Mouse (Mus musculus) heart, adult 8-10 months (tissue): ENCODE data around the gene Olfr555. TPM values are rescaled to one million over a fixed set of nuclear protein-coding genes. Genes with fewer than 3 reads are reported as not detected.
"Not testable (repeated sequence)": the region's sequence is repeated elsewhere in the genome, so short reads cannot be mapped to it uniquely, and the experiment has no call there.

ENCODE experiments used
- DNase-seq: peaks from one replicate; pipeline ENCODE4 v3.0.0; 2022; ENCODE audit warnings: low spot score
- total RNA-seq, 4 experiments: library from RNA; stranded (reverse); gene quantifications; 2 replicates each; pipeline ENCODE4 v1.2.4; 2022

The Olfr555 gene
- not detected for total RNA-seq

DNA sequence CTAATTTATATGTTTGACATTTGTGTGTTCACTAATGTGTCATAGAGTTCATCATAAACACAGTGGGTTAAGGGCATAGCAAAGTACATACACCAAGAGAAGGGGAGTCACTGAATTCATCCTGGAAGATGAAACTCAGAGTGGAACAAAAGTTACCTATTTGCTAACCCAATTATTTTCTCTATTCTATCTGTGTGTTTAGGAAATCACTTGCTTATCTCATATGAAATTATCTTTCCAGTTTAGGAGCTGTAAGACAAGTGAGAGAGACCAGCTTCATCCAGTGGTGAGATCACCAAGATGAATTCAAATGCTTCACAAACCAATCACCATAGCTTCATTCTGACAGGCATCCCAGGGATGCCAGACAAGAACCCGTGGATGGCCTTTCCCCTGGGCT lies at the start of gene Olfr555:
Gene Olfr555, plus strand, starts transcription at position 301 of the 400 bp plus-strand sequence.
- no peak for DNase-seq

DNA sequence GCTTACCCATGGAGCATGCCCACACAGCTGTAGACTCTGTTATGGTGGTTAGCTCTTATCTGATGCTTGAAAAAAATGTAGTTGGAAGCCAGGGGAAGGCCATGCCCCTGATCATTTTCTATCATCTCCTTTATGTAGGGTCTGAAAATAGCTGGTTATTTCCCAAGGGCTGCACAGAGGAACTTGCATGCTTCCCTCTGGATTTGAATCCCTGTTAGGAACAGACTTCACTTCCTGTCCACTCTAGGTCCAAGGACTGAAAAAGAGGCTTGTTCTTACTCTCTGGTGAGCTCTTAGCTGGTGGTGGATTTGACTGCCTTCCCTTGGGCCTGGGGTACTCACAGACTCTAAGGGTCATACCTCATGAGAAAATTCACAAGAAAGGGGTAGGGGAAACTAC lies 40.5 kb upstream of the Olfr555 start, which contains the start of gene Olfr553:
Gene Olfr553, minus strand, starts transcription at position 101 of the 400 bp plus-strand sequence.
- DNase-seq, result no peak

GRCm38 (mm10) chr7:102619608-102620007 lies 39.0 kb upstream of the Olfr555 start:
- DNase-seq, result peak; percentile 7

DNA sequence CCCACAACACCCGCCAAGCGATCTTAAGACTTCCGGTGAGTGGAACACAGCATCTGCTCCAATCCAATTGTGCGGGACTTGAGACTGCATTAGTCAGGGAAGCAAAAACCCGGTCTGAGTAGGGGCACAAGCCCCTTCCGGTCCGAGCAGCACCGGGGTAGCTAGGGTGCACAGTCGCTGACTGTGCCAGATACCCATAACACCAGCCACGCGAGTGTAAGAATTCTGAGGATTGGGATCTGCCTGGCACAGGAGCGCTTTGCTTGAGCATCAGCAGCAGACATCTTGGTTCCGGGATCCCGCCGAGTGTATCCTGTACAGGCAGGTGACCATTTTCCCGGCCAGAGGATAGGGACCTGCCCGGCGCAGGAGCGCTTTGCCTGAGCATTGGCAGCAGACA lies 38.3 kb upstream of the Olfr555 start:
- DNase-seq, result not testable (repeated sequence)

- peak; percentile 65 for DNase-seq
These were observed 22.0 kb upstream of the Olfr555 start for GRCm38 (mm10) chr7:102636665-102637064.

- no peak for DNase-seq
These were observed 20.5 kb upstream of the Olfr555 start, which contains the start of gene Olfr554 for GRCm38 (mm10) chr7:102638132-102638531. Gene Olfr554 (plus strand): TSS chr7:102638432.

DNA sequence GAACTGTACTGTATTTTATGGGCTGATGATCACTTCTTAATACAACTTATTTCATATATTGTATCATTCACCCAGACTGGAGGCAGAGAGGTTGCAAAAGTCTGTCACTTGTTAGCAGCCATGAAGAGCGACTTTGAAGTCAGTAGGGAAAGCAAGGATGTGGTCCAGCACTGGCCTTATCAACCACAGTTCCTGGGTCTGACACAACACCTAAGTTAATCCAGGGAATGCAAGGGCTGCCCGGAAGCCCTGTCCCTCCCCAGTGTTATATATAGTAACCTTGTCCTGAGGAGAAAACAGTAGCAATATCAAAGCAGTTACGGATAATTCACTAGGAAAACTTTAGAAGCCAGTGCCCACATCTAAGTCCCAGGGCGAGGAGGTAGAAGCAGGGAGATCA lies 13.7 kb upstream of the Olfr555 start:
- DNase-seq, result not testable (repeated sequence)

- no peak for DNase-seq
These were observed 6.0 kb downstream of the Olfr555 start, which contains the start of gene Olfr556 for GRCm38 (mm10) chr7:102664599-102664998. Gene Olfr556 (plus strand): TSS chr7:102664899.

DNA sequence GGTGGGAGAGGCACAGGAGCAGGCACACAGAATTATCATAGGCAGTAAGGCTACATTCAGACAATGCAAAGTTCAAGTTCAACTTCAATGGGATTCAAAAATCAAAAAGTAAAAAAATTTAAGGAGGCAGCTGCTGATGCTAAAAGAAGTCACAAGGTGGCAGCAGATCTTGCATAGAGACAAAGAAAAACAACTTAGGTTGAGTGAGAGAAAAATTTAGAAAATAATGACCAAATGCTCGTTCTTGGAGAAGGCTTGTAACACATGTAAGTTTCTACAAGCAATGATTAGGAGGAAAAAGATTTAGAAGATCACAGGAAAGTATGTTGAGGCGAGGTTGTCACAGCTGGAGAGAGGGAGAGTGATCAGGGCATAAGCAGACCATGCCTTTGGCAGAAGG lies 6.8 kb downstream of the Olfr555 start:
- no peak for DNase-seq

GRCm38 (mm10) chr7:102676225-102676624 lies 17.6 kb downstream of the Olfr555 start:
- DNase-seq, result no peak

DNA sequence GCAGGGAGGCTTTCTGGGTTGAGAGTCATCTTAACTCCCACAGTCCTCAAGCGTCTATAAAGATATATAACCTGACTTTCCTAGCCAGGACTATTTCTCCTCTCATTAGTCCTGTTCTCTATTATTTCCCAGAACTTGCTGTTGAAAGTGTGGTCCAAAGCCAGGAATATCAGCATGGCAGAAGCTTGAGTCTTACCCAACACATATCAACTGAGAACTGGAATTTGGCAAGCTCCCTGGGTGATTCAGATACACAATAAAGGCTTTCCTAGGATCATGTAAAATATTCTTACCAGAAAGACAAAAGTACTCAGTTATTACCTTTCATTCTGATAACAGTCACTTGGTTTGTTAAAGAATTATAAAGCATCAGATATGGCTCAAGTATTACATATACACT lies 23.3 kb downstream of the Olfr555 start:
- no peak for DNase-seq

GRCm38 (mm10) chr7:102686944-102687501 lies 28.4 kb downstream of the Olfr555 start, which contains the start of gene Trim68:
Gene Trim68 (minus strand): TSS chr7:102687327.
- DNase-seq, result peak; percentile 91

DNA sequence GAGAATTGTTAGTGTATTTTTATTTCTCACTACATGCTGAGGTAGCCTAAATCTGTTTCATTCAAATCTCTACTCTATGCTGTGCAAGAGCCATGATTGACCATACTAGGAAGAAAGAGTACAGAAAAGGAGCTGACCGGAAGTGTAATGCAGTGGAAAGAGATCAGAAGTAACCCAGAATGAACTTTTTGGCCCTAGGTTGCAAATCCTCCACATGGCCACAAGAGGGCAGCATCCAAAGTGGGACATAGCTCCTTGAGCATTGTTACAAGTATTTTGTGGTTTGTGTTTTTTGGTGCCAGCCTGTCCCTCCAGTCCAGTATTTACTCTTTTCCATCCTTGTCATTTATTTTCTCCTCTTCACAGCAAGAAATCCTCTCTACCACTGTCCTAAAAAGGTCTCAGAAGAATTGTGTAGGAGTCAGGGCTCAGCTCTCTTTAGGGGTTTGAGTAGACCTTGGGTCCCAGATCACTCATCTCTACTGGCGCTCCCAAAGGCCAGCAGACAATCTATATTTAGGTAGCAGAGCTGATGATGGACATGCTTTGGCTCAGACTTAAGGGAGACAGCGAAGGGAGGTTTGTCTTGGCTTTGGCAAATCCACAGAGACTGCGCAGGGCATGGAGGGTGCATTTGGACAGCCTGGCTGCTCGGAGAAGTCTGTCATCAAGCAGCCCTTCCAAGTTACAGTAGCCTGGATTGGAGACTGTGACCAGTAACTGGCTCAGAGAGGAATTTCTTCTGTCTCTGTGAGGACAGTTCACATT lies 36.9 kb downstream of the Olfr555 start, which contains the start of gene Olfr557:
Gene Olfr557, plus strand, starts transcription at position 553 of the 768 bp plus-strand sequence.
- peak; percentile 26 for DNase-seq

DNA sequence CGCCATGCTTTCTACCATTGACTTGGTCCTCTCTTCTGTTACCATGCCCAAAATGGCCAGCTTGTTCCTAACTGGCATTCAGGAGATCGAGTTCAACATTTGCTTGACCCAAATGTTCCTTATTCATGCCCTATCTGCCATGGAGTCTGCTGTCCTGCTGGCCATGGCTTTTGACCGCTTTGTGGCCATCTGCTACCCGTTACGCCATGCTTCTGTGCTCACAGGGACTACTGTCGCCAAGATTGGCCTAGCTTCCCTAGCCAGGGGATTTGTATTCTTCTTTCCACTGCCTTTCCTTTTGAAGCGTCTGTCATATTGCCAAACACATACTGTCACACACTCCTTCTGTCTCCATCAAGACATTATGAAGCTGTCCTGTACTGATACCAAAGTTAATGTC lies 39.8 kb downstream of the Olfr555 start:
- DNase-seq, result no peak

DNA sequence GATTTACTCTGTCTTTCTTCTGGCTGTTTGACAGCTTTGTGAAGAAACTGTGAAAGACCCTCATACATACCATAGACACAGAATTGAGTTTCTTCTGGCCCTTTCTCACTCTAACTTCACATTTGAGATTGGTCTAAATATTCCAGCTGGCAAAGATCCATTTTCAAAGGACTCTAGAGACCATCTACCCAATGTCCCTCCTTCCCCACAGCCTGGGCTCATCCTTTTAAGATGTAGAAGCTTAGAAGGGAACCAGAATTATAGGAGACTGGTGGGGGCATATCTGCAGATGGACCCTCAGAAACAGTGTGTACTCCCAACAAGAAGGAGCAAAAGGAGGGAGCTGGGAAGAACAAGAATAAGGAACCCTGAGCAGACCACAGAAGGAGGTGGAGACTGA lies 43.3 kb downstream of the Olfr555 start, which contains the start of gene Olfr558:
Gene Olfr558, plus strand, starts transcription at position 301 of the 400 bp plus-strand sequence.
- DNase-seq, result no peak

Other genes with a start within 250 kb of the Olfr555 start
- 10 to 100 TPM in 3 of 4 experiments, 1 to 10 TPM in 1; 8.8 to 13.1 (median 10.9) TPM for gene Rrm1, start 217.1 kb upstream of the Olfr555 start, total RNA-seq
- not detected for gene Olfr543, start 177.1 kb upstream of the Olfr555 start, total RNA-seq
- gene Olfr544, start 170.5 kb upstream of the Olfr555 start, total RNA-seq, result not detected
- gene Olfr545, start 159.2 kb upstream of the Olfr555 start, total RNA-seq, result not detected
- gene Olfr547, start 124.1 kb upstream of the Olfr555 start, total RNA-seq, result not detected
- gene Olfr548-ps1, start 117.9 kb upstream of the Olfr555 start, total RNA-seq, result not detected
- gene Olfr549, start 109.0 kb upstream of the Olfr555 start, total RNA-seq, result not detected
- 1 to 10 TPM; 5.1 to 8.2 (median 6.2) TPM for gene Trim21, start 93.3 kb upstream of the Olfr555 start, total RNA-seq
- under 1 TPM in 3 of 4 experiments, not detected in 1; 0.26 to 0.41 (median 0.27) TPM for gene Olfr550, start 87.4 kb upstream of the Olfr555 start, total RNA-seq
- not detected for gene Olfr551, start 66.9 kb upstream of the Olfr555 start, total RNA-seq
- gene Olfr552, start 61.1 kb upstream of the Olfr555 start, total RNA-seq, result under 1 TPM; 0.11 to 0.20 (median 0.14) TPM
- not detected for gene Olfr553, start 40.6 kb upstream of the Olfr555 start, total RNA-seq
- not detected for gene Olfr554, start 20.4 kb upstream of the Olfr555 start, total RNA-seq
- not detected for gene Olfr556, start 6.1 kb downstream of the Olfr555 start, total RNA-seq
- gene Trim68, start 28.5 kb downstream of the Olfr555 start, total RNA-seq, result 10 to 100 TPM in 2 of 4 experiments, 1 to 10 TPM in 2; 7.1 to 12.6 (median 10.1) TPM
- not detected for gene Olfr557, start 37.1 kb downstream of the Olfr555 start, total RNA-seq
- 1 to 10 TPM; 1.7 to 2.8 (median 2.0) TPM for gene Olfr558, start 43.4 kb downstream of the Olfr555 start, total RNA-seq
- not detected for gene Olfr33, start 60.2 kb downstream of the Olfr555 start, total RNA-seq
- gene Olfr559, start 68.7 kb downstream of the Olfr555 start, total RNA-seq, result not detected
- gene Olfr560, start 100.5 kb downstream of the Olfr555 start, total RNA-seq, result under 1 TPM in 1 of 4 experiments, not detected in 3; 0.16 TPM
- gene Olfr78, start 100.6 kb downstream of the Olfr555 start, total RNA-seq, result under 1 TPM; 0.23 to 0.41 (median 0.30) TPM
- not detected for gene Olfr561, start 112.4 kb downstream of the Olfr555 start, total RNA-seq
- not detected for gene Olfr564, start 144.7 kb downstream of the Olfr555 start, total RNA-seq
- gene Olfr566, start 199.9 kb downstream of the Olfr555 start, total RNA-seq, result not detected
- gene Olfr568, start 218.3 kb downstream of the Olfr555 start, total RNA-seq, result not detected
- not detected for gene Olfr569, start 232.1 kb downstream of the Olfr555 start, total RNA-seq
- not detected for gene Olfr570, start 235.8 kb downstream of the Olfr555 start, total RNA-seq